Mouse (Mus musculus) midbrain, postnatal 0 days (tissue): ENCODE results near the gene Acsm5. TPM values are rescaled to one million over a fixed set of nuclear protein-coding genes. Genes with fewer than 3 reads are reported as not detected.
"Not testable (repeated sequence)": the region's sequence is repeated elsewhere in the genome, so short reads cannot be mapped to it uniquely, and the experiment has no call there.

Experiments used
- ATAC-seq: fragments of 200-750 bp; cut with Nextera tagmentation; 2 replicates; pipeline ENCODE4 v1.8.0; 2017; ENCODE audit warnings: moderate number of reproducible peaks, mild to moderate bottlenecking, moderate TSS enrichment, moderate library complexity; ENCODE audit not compliant: low FRiP score
- DNase-seq: peaks from one replicate; pipeline ENCODE4 v3.0.0-alpha.2; 2015; ENCODE audit warnings: low spot score
- H3K27ac ChIP-seq: fragments of 300-500 bp; sonication (generic); 2 replicates; pipeline ENCODE4 v1.5.1; 2014; ENCODE audit warnings: low read depth, mild to moderate bottlenecking, low read length, mixed read lengths
- H3K27me3 ChIP-seq: fragments of 300-500 bp; sonication (generic); 2 replicates; pipeline ENCODE4 v1.6.1; 2014; ENCODE audit warnings: low read length, control low read depth, mixed read lengths; ENCODE audit not compliant: insufficient read depth
- H3K36me3 ChIP-seq: fragments of 300-500 bp; sonication (generic); 2 replicates; pipeline ENCODE4 v1.6.1; 2014; ENCODE audit warnings: low read length, control low read depth, mixed read lengths; ENCODE audit not compliant: insufficient read depth
- H3K4me1 ChIP-seq: fragments of 300-500 bp; sonication (generic); 2 replicates; pipeline ENCODE4 v1.6.1; 2014; ENCODE audit warnings: mild to moderate bottlenecking, control low read depth, antibody characterized with exemption, low read length, mixed read lengths; ENCODE audit not compliant: insufficient read depth
- H3K4me2 ChIP-seq: fragments of 300-500 bp; sonication (generic); 2 replicates; pipeline ENCODE4 v1.6.1; 2014; ENCODE audit warnings: low read depth, mild to moderate bottlenecking, low read length, mixed read lengths; ENCODE audit not compliant: poor library complexity, severe bottlenecking
- H3K4me3 ChIP-seq: fragments of 300-500 bp; sonication (generic); 2 replicates; pipeline ENCODE4 v1.5.1; 2014; ENCODE audit warnings: low read depth, mild to moderate bottlenecking, low read length, moderate library complexity
- H3K9ac ChIP-seq: fragments of 300-500 bp; sonication (generic); replicated peaks from 2 replicates; pipeline ENCODE4 v1.6.1; 2014; ENCODE audit warnings: mild to moderate bottlenecking, low read length, moderate library complexity, mixed read lengths; ENCODE audit not compliant: poor library complexity, severe bottlenecking
- H3K9me3 ChIP-seq: fragments of 300-500 bp; sonication (generic); 2 replicates; pipeline ENCODE4 v1.6.1; 2016; ENCODE audit warnings: low read length, control low read depth
- CTCF ChIP-seq: IDR thresholded peaks from 2 replicates; pipeline ENCODE4 v1.5.1; 2016; ENCODE audit warnings: antibody characterized with exemption, mild to moderate bottlenecking
- WGBS: fragments of 180-500 bp; shearing (Covaris S2); extraction: QIAGEN DNeasy Blood & Tissue Kit; methylation state at CpG from one replicate; pipeline ENCODE4 v1.1.7; 2014; 5-methylcytosine and 5-hydroxymethylcytosine counted together
- polyA plus RNA-seq: library from polyadenylated mRNA; unstranded; fragments of >200 nt; fragmentation: Nextera tagmentation; extraction: Ambion mirVana; gene quantifications from 2 replicates; pipeline ENCODE4 v1.2.1, GENCODE M21; 2015
- total RNA-seq: library from RNA; depleted of rRNA; stranded (reverse); fragments of >200 nt; gene quantifications from 2 replicates; pipeline ENCODE4 v1.2.3, GENCODE M21; 2014; rRNA removed

Acsm5 gene
- total and polyA plus RNA-seq, 2 experiments from 2014 or later = 0.19 to 0.66 TPM

DNA sequence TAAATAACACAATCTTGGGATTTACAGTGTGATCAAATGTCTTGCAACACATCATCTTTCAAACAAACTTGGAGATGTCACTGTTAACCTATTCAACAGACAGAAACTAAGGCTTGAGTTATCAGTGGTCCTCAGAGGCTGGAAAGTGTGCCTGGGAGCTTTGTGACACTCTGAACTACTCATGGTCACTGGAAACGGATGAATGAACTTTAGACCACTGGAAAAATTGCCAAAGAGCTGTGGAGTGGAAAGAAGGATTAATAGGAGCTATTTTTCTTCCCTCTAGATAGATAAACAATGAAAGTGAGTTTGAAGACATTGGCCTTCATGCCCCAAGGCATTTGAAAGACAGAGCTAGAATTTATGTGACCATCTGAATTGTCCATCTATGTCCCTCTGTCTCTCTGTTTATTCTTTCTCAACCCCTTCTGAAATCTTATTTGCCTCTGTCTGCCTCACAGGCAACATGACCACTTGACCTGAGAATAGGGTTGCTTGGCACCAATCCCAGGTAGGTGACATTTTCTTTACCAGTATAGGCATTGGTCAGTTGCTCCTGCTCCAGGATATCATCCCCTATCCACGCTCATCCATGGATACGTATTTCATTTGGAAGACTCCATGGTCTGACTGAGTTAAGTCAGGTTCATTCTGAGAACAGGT, 40.7 kb downstream of the Acsm5 start:
- no peak for TF ChIP-seq CTCF
- Histone ChIP-seq H3K36me3 (no peaks in the 10 kb centered on the region), H3K4me1 (no peaks in the 10 kb centered on the region), H3K4me2 (no peak overlapping the region), H3K9ac (no peak overlapping the region), H3K27me3 (no peaks in the 10 kb centered on the region), H3K27ac (no peak overlapping the region), H3K9me3 (no peaks in the 10 kb centered on the region), H3K4me3 (no peak overlapping the region)
- WGBS = 85% methylated on average over 3 of the region's 3 CpGs
- DNase-seq (no peak), ATAC-seq (no peak)

DNA sequence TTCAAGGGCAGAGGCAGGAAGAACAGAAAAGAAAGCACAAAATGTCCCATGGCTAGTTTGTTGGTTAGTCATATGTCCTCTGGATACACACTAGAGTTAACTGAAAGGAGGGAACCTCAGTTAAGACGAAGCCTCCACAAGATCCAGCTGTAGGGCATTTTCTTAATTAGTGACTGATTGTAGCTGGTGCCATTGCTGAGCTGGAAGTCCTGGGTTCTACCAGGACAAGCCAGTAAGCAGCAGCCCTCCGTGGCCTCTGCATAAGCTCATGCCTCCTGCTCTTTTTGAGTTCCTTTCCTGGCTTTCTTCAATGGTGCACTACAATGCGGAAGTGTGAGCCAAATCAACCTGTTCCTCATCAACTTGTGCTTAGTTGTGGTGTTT, 41.2 kb downstream of the Acsm5 start:
- Histone ChIP-seq H3K27ac (no peak overlapping the region), H3K9me3 (no peaks in the 10 kb centered on the region), H3K4me2 (no peak overlapping the region), H3K4me3 (no peak overlapping the region), H3K9ac (no peak overlapping the region), H3K27me3 (no peaks in the 10 kb centered on the region), H3K4me1 (no peaks in the 10 kb centered on the region), H3K36me3 (no peaks in the 10 kb centered on the region)
- DNase-seq (no peak), ATAC-seq (no peak)
- no peak for TF ChIP-seq CTCF
- 86% methylated on average over 3 of the region's 3 CpGs for WGBS

DNA sequence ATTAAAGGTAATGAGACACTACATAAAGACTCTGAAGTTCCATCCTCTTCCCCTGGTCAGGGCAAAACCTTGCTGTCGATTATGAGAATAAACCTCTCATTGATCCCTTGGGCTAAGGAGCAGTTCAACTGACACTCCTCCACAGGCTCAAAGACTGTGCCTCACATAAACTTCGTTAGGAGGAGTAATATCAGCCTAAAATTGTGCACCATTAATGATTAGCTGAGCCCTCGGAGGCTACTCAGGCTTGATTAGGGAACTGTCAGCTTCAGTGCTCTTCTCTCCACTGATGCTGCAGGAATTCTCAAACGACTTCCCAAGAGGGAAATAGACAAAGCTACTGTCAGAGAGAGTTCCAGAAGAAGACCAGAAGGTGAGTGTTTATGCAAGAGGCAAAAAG, 42.2 kb downstream of the Acsm5 start:
- H3K9ac ChIP-seq = no peak overlapping the region
- no peaks in the 10 kb centered on the region for H3K27me3 ChIP-seq
- no peak overlapping the region for H3K4me2 ChIP-seq
- H3K36me3 ChIP-seq = no peaks in the 10 kb centered on the region
- ATAC-seq = no peak
- no peaks in the 10 kb centered on the region for H3K9me3 ChIP-seq
- no peak for TF ChIP-seq CTCF
- H3K27ac ChIP-seq = no peak overlapping the region
- DNase-seq = no peak
- 58% methylated on average over 4 of the region's 4 CpGs for WGBS
- H3K4me3 ChIP-seq = no peak overlapping the region
- H3K4me1 ChIP-seq = no peaks in the 10 kb centered on the region

DNA sequence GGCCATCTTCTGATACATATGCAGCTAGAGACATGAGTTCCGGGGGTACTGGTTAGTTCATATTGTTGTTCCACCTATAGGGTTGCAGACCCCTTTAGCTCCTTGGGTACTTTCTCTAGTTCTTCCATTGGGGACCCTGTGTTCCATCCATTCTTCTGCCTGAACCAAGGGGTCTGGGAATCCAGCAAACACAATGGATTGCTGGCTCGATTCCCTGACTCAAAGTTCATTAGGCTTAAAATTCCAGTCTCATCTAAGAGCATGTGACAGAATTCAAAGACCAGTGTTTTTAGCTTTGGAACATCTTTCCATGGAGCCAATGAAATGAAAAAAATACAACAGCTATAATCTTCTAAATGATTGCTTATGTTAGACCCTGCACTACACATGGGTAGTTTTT, 43.2 kb downstream of the Acsm5 start:
- H3K4me2 ChIP-seq, H3K4me1 ChIP-seq, H3K4me3 ChIP-seq, H3K27me3 ChIP-seq, DNase-seq, H3K9ac ChIP-seq, ATAC-seq, H3K27ac ChIP-seq, H3K9me3 ChIP-seq, H3K36me3 ChIP-seq: not testable (repeated sequence)
- 81% methylated on average over 2 of the region's 2 CpGs for WGBS

DNA sequence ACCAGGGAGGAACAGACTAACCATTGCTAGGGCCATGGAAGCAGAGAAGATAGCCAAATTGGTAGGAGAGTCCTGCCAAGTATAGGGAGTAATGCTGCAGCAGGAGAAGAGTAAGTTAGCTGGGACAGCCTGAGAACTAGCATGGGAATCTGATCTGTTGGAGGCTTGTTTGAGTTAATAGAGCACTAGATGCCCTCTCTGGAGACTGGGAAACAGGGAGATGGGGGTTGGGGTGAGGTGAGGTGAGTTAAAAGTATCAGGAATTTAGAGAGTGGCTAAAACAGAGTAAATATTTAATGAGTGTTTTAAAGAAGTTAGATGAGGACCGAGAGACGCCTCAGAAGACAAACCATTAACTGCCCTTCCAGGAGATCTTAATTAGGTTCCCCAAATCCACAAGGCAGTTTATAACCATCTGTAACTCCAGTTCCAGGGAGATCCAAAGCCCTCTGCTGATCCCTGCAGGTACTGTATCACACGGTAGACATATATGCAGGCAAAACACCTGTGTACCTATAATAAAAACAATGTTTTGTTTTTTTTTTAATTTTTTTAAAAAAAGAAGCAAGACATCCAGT, 75.4 kb downstream of the Acsm5 start:
- H3K9me3 ChIP-seq = no peaks in the 10 kb centered on the region
- H3K4me2 ChIP-seq = no peak overlapping the region
- no peak for TF ChIP-seq CTCF
- no peaks in the 10 kb centered on the region for H3K36me3 ChIP-seq
- H3K4me1 ChIP-seq = no peaks in the 10 kb centered on the region
- no peak overlapping the region for H3K4me3 ChIP-seq
- 84% methylated on average over 3 of the region's 3 CpGs for WGBS
- ATAC-seq = no peak
- no peak for DNase-seq
- no peak overlapping the region for H3K27ac ChIP-seq
- H3K9ac ChIP-seq = no peak overlapping the region
- no peaks in the 10 kb centered on the region for H3K27me3 ChIP-seq

Other genes starting within 250 kb of the Acsm5 start
- not detected in 2 replicates for gene Gp2, start 60.2 kb upstream of the Acsm5 start, total RNA-seq
- gene Gp2, start 60.2 kb upstream of the Acsm5 start, polyA plus RNA-seq = not detected in 2 replicates
- not detected in 2 replicates for gene Umod, start 40.2 kb upstream of the Acsm5 start, total RNA-seq
- gene Umod, start 40.2 kb upstream of the Acsm5 start, polyA plus RNA-seq = not detected in 2 replicates
- gene Pdilt, start 4.0 kb downstream of the Acsm5 start, total RNA-seq = not detected in 2 replicates
- 0.07 and 0.20 TPM in 2 replicates for gene Pdilt, start 4.0 kb downstream of the Acsm5 start, polyA plus RNA-seq
- not detected in 2 replicates for gene Acsm2, start 34.9 kb downstream of the Acsm5 start, total RNA-seq
- not detected in 2 replicates for gene Acsm2, start 34.9 kb downstream of the Acsm5 start, polyA plus RNA-seq
- gene Acsm1, start 87.6 kb downstream of the Acsm5 start, total RNA-seq = not detected in 2 replicates
- not detected in 2 replicates for gene Acsm1, start 87.6 kb downstream of the Acsm5 start, polyA plus RNA-seq
- gene Acsm4, start 170.6 kb downstream of the Acsm5 start, total RNA-seq = not detected in 2 replicates
- 0.32 TPM in 1 of 2 replicates, not detected in the other for gene Acsm4, start 170.6 kb downstream of the Acsm5 start, polyA plus RNA-seq
- gene Thumpd1, start 201.3 kb downstream of the Acsm5 start, total RNA-seq = 37.5 and 53.4 TPM in 2 replicates
- gene Thumpd1, start 201.3 kb downstream of the Acsm5 start, polyA plus RNA-seq = 69.1 and 71.3 TPM in 2 replicates
- not detected in 2 replicates for gene Acsm3, start 241.5 kb downstream of the Acsm5 start, total RNA-seq
- gene Acsm3, start 241.5 kb downstream of the Acsm5 start, polyA plus RNA-seq = 0.12 and 0.16 TPM in 2 replicates